Mouse (Mus musculus): ENCODE data around the gene Igf1r.

- no peak for TF ChIP-seq CTCF (IDR thresholded peaks at IDR 0.05; ENCODE audit: low read depth)
- no peak for TF ChIP-seq EP300 (IDR thresholded peaks at IDR 0.05; ENCODE audit: low read depth)
Measured at GRCm38 (mm10) chr7:68061434-68061833, 108.8 kb downstream of the Igf1r start.

Measured in liver, postnatal 0 days (tissue).